Mouse (Mus musculus) kidney, adult 2 months (tissue): ENCODE data around the gene Nelfe.

Experiments used
- CTCF ChIP-seq: fragments of 200-500 bp; conservative IDR thresholded peaks from 2 replicates; pipeline ENCODE4 v1.5.1; 2011; ENCODE audit warnings: low read depth, mild to moderate bottlenecking, control low read depth, low read length, moderate library complexity, mixed read lengths; ENCODE audit not compliant: insufficient read depth, insufficient read length
- POLR2A ChIP-seq: fragments of 200-500 bp; IDR thresholded peaks from one replicate; pipeline ENCODE4 v1.6.1; 2011; ENCODE audit warnings: low read depth, low read length, control low read depth

- TF ChIP-seq CTCF (no peak), POLR2A (no peak)
Measured at GRCm38 (mm10) chr17:34862416-34863081, 12.4 kb downstream of the Nelfe start, which contains the start of gene Cfb.
